Mouse (Mus musculus): ENCODE data around the gene Syne1.

GRCm38 (mm10) chr10:5504761-5505160, 46.5 kb downstream of the Syne1 start:
- TF ChIP-seq CTCF (IDR thresholded peaks at IDR 0.05; ENCODE audit: low read depth, low read length) (no peak), POLR2A (IDR thresholded peaks at IDR 0.05; ENCODE audit: extremely low read depth, insufficient read depth, low read length) (no peak)

Measured in liver, adult 2 months (tissue).